Mouse (Mus musculus): Measurements from ENCODE around the gene Lbh. TPM values are rescaled to one million over a fixed set of nuclear protein-coding genes. Genes with fewer than 3 reads are reported as not detected.

The Lbh gene
- polyA plus RNA-seq, 1 experiment from 2014 or later: 4.7 TPM

DNA sequence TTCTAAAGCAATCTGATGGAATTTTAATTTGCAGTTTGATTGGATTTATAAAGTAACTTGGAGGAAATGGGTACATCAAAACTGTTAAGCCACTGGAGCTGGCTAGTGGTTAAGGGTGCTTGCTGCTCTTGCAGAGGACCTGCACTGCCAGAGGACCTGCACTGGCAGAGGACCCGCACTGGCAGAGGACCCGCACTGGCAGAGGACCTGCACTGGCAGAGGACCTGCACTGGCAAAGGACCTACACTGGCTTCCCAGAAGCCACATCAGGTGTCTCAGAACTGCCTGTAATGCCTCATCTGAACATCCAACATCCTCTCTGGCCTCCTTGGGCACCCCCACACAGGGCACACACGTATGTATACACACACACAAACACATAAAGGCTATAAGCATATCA lies 22.6 kb upstream of the Lbh start:
- ATAC-seq (replicated peaks; ENCODE audit: insufficient number of reproducible peaks, low FRiP score, low TSS enrichment, low read depth): no peak
- H3K9me3 ChIP-seq (replicated peaks; ENCODE audit: control insufficient read depth, low read length): no peaks in the 10 kb centered on the region

DNA sequence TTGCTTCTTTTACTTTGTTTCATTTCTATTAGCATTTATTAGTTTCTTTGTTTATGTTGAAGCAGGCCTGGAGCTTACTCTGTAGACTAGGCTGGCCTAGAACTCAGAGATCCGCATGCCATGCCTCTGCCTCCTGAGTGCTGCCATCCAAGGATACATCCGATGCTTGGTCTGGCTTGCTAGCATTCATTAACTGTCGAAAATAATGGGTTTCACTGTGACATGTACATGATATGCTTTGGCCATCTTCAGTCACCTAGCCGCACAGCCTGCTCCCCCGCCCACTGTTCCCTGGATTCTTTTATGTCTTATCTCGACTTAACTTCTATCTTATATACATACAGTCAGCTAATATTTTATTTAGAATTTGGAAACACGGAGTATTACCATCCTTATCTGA lies 21.0 kb upstream of the Lbh start:
- Histone ChIP-seq H3K4me1 (ENCODE audit: control insufficient read depth, insufficient read depth, low read length) (no peaks in the 10 kb centered on the region), H3K4me2 (ENCODE audit: low read depth, low read length) (no peak overlapping the region), H3K9me3 (replicated peaks; ENCODE audit: control insufficient read depth, low read length) (no peaks in the 10 kb centered on the region), H3K36me3 (replicated peaks; ENCODE audit: control insufficient read depth, insufficient read depth, low read depth, low read length) (no peaks in the 10 kb centered on the region), H3K27me3 (ENCODE audit: control insufficient read depth, insufficient read depth, low read length) (no peaks in the 10 kb centered on the region), H3K4me3 (ENCODE audit: low read depth, low read length) (no peak overlapping the region), H3K27ac (replicated peaks; ENCODE audit: low read depth, low read length) (no peak overlapping the region), H3K9ac (replicated peaks; ENCODE audit: low read length) (no peak overlapping the region)
- DNase-seq (ENCODE audit: low spot score) (no peak), ATAC-seq (replicated peaks; ENCODE audit: insufficient number of reproducible peaks, low FRiP score, low TSS enrichment, low read depth) (no peak)
- 92% methylated on average over 7 of the region's 7 CpGs for WGBS

More for the DNA sequence above, 22.6 kb upstream of the Lbh start:
- H3K4me2 ChIP-seq (ENCODE audit: low read depth, low read length): no peak overlapping the region
- peaks cover under 1% of the 10 kb centered on the region; the same call in 1 of the 2 replicates for H3K4me1 ChIP-seq (ENCODE audit: control insufficient read depth, insufficient read depth, low read length)
- 86% methylated on average over 3 of the region's 3 CpGs for WGBS
- no peaks in the 10 kb centered on the region for H3K36me3 ChIP-seq (replicated peaks; ENCODE audit: control insufficient read depth, insufficient read depth, low read depth, low read length)
- H3K4me3 ChIP-seq (ENCODE audit: low read depth, low read length): no peak overlapping the region
- H3K27ac ChIP-seq (replicated peaks; ENCODE audit: low read depth, low read length): no peak overlapping the region
- no peak overlapping the region for H3K9ac ChIP-seq (replicated peaks; ENCODE audit: low read length)
- no peak for DNase-seq (ENCODE audit: low spot score)
- no peaks in the 10 kb centered on the region for H3K27me3 ChIP-seq (ENCODE audit: control insufficient read depth, insufficient read depth, low read length)

DNA sequence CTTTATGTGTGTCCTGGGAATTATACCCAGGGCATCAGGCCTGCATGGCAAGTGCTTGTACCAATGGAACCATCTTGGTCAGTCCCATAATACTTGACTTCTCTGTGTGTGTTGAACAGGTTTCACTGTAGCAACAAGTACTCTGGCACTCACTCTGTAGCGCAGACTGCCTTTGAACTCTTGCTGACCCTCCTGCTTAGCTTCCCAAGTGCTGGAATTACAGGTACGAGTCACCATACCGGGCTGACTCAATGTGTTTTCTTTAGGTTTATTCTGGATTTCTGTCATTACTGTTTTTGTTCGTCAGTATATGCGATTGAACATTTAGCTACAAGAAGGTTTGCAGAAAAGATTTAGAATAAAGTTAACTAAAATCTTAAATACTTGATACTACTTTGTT lies 20.1 kb upstream of the Lbh start:
- no peaks in the 10 kb centered on the region for H3K4me1 ChIP-seq (ENCODE audit: control insufficient read depth, insufficient read depth, low read length)
- no peak for DNase-seq (ENCODE audit: low spot score)
- H3K4me2 ChIP-seq (ENCODE audit: low read depth, low read length): no peak overlapping the region
- H3K27ac ChIP-seq (replicated peaks; ENCODE audit: low read depth, low read length): no peak overlapping the region
- H3K4me3 ChIP-seq (ENCODE audit: low read depth, low read length): no peak overlapping the region
- H3K27me3 ChIP-seq (ENCODE audit: control insufficient read depth, insufficient read depth, low read length): no peaks in the 10 kb centered on the region
- 81% methylated on average over 5 of the region's 5 CpGs for WGBS
- H3K36me3 ChIP-seq (replicated peaks; ENCODE audit: control insufficient read depth, insufficient read depth, low read depth, low read length): no peaks in the 10 kb centered on the region
- no peaks in the 10 kb centered on the region for H3K9me3 ChIP-seq (replicated peaks; ENCODE audit: control insufficient read depth, low read length)
- no peak for ATAC-seq (replicated peaks; ENCODE audit: insufficient number of reproducible peaks, low FRiP score, low TSS enrichment, low read depth)
- H3K9ac ChIP-seq (replicated peaks; ENCODE audit: low read length): no peak overlapping the region

DNA sequence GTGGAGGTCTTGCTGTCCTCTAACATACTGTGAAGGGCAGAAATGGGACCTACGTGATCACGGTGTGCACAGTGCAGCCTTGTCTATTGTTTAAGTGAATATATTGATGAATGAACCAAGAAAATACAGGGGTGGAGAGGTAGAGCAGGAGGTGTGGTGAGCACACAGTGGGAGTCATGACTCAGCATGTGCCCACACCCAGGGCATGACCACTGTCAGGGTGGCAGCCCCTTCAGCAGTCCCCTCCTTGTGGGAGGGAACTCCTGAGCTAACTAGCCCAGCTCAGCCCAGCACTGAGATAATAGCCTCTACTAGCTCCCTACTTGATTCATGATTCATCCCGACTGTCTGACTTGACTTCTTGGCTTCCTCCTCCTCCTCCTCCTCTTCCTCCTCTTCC lies 19.3 kb upstream of the Lbh start:
- Histone ChIP-seq H3K27me3 (ENCODE audit: control insufficient read depth, insufficient read depth, low read length) (no peaks in the 10 kb centered on the region), H3K9me3 (replicated peaks; ENCODE audit: control insufficient read depth, low read length) (no peaks in the 10 kb centered on the region), H3K4me3 (ENCODE audit: low read depth, low read length) (no peak overlapping the region), H3K36me3 (replicated peaks; ENCODE audit: control insufficient read depth, insufficient read depth, low read depth, low read length) (no peaks in the 10 kb centered on the region), H3K4me2 (ENCODE audit: low read depth, low read length) (no peak overlapping the region), H3K27ac (replicated peaks; ENCODE audit: low read depth, low read length) (no peak overlapping the region), H3K4me1 (ENCODE audit: control insufficient read depth, insufficient read depth, low read length) (no peaks in the 10 kb centered on the region), H3K9ac (replicated peaks; ENCODE audit: low read length) (no peak overlapping the region)
- WGBS: 78% methylated on average over 3 of the region's 3 CpGs
- no peak for DNase-seq (ENCODE audit: low spot score)
- ATAC-seq (replicated peaks; ENCODE audit: insufficient number of reproducible peaks, low FRiP score, low TSS enrichment, low read depth): no peak

GRCm38 (mm10) chr17:72901021-72901420 lies 17.1 kb upstream of the Lbh start:
- no peaks in the 10 kb centered on the region for H3K36me3 ChIP-seq (replicated peaks; ENCODE audit: control insufficient read depth, insufficient read depth, low read depth, low read length)
- WGBS: 88% methylated on average over 6 of the region's 6 CpGs

DNA sequence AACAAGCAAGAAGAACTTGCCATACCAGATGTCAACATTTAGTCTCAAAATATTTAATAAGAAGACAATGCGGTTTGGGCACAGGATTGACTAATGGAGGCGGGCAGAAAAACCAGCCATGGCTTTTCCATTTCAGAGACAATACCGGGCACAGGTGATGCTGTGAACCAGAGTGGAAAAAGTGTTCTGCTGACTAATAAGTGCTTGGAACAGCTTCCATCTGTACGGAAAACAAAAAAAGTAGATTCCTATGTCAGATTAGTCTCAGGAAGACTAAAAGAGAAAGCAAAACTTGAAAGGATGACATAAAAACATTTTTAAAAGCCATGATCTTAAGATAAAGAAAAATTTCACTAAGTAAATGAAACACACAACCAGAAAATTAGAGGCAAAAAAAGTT lies 16.4 kb upstream of the Lbh start:
- no peak for ATAC-seq (replicated peaks; ENCODE audit: insufficient number of reproducible peaks, low FRiP score, low TSS enrichment, low read depth)
- no peak for DNase-seq (ENCODE audit: low spot score)
- H3K4me2 ChIP-seq (ENCODE audit: low read depth, low read length): no peak overlapping the region
- no peak overlapping the region for H3K27ac ChIP-seq (replicated peaks; ENCODE audit: low read depth, low read length)
- no peaks in the 10 kb centered on the region for H3K27me3 ChIP-seq (ENCODE audit: control insufficient read depth, insufficient read depth, low read length)
- 89% methylated on average over 4 of the region's 4 CpGs for WGBS
- no peaks in the 10 kb centered on the region for H3K4me1 ChIP-seq (ENCODE audit: control insufficient read depth, insufficient read depth, low read length)
- no peaks in the 10 kb centered on the region for H3K36me3 ChIP-seq (replicated peaks; ENCODE audit: control insufficient read depth, insufficient read depth, low read depth, low read length)
- no peak overlapping the region for H3K4me3 ChIP-seq (ENCODE audit: low read depth, low read length)
- no peak overlapping the region for H3K9ac ChIP-seq (replicated peaks; ENCODE audit: low read length)
- no peaks in the 10 kb centered on the region for H3K9me3 ChIP-seq (replicated peaks; ENCODE audit: control insufficient read depth, low read length)

More at GRCm38 (mm10) chr17:72901021-72901420, 17.1 kb upstream of the Lbh start:
- Histone ChIP-seq H3K4me2 (ENCODE audit: low read depth, low read length) (no peak overlapping the region), H3K27ac (replicated peaks; ENCODE audit: low read depth, low read length) (no peak overlapping the region), H3K4me3 (ENCODE audit: low read depth, low read length) (no peak overlapping the region), H3K9ac (replicated peaks; ENCODE audit: low read length) (no peak overlapping the region), H3K27me3 (ENCODE audit: control insufficient read depth, insufficient read depth, low read length) (no peaks in the 10 kb centered on the region), H3K4me1 (ENCODE audit: control insufficient read depth, insufficient read depth, low read length) (no peaks in the 10 kb centered on the region), H3K9me3 (replicated peaks; ENCODE audit: control insufficient read depth, low read length) (no peaks in the 10 kb centered on the region)
- ATAC-seq (replicated peaks; ENCODE audit: insufficient number of reproducible peaks, low FRiP score, low TSS enrichment, low read depth): no peak
- DNase-seq (ENCODE audit: low spot score): no peak

- H3K4me3 ChIP-seq (ENCODE audit: low read depth, low read length): no peak overlapping the region
- H3K27ac ChIP-seq (replicated peaks; ENCODE audit: low read depth, low read length): no peak overlapping the region
- DNase-seq (ENCODE audit: low spot score) (no peak), ATAC-seq (replicated peaks; ENCODE audit: insufficient number of reproducible peaks, low FRiP score, low TSS enrichment, low read depth) (no peak)
- H3K9me3 ChIP-seq (replicated peaks; ENCODE audit: control insufficient read depth, low read length): no peaks in the 10 kb centered on the region
- H3K4me1 ChIP-seq (ENCODE audit: control insufficient read depth, insufficient read depth, low read length): no peaks in the 10 kb centered on the region
- no peaks in the 10 kb centered on the region for H3K36me3 ChIP-seq (replicated peaks; ENCODE audit: control insufficient read depth, insufficient read depth, low read depth, low read length)
- WGBS: 93% methylated on average over 5 of the region's 5 CpGs
- no peak overlapping the region for H3K9ac ChIP-seq (replicated peaks; ENCODE audit: low read length)
- no peaks in the 10 kb centered on the region for H3K27me3 ChIP-seq (ENCODE audit: control insufficient read depth, insufficient read depth, low read length)
- no peak overlapping the region for H3K4me2 ChIP-seq (ENCODE audit: low read depth, low read length)
Observed at GRCm38 (mm10) chr17:72903321-72903720, 14.8 kb upstream of the Lbh start.

GRCm38 (mm10) chr17:72903921-72904421 lies 14.1 kb upstream of the Lbh start:
- no peak overlapping the region for H3K4me2 ChIP-seq (ENCODE audit: low read depth, low read length)
- no peaks in the 10 kb centered on the region for H3K36me3 ChIP-seq (replicated peaks; ENCODE audit: control insufficient read depth, insufficient read depth, low read depth, low read length)
- H3K9me3 ChIP-seq (replicated peaks; ENCODE audit: control insufficient read depth, low read length): no peaks in the 10 kb centered on the region
- no peak overlapping the region for H3K9ac ChIP-seq (replicated peaks; ENCODE audit: low read length)
- DNase-seq (ENCODE audit: low spot score) (no peak), ATAC-seq (replicated peaks; ENCODE audit: insufficient number of reproducible peaks, low FRiP score, low TSS enrichment, low read depth) (no peak)
- no peak overlapping the region for H3K27ac ChIP-seq (replicated peaks; ENCODE audit: low read depth, low read length)
- H3K27me3 ChIP-seq (ENCODE audit: control insufficient read depth, insufficient read depth, low read length): no peaks in the 10 kb centered on the region
- H3K4me1 ChIP-seq (ENCODE audit: control insufficient read depth, insufficient read depth, low read length): no peaks in the 10 kb centered on the region
- no peak overlapping the region for H3K4me3 ChIP-seq (ENCODE audit: low read depth, low read length)
- 76% methylated on average over 9 of the region's 9 CpGs for WGBS
